Mouse (Mus musculus) testis, adult 2 months (tissue): ENCODE measurements at regions not wholly inside any gene's neighbourhood (a gene's known extent, or its start where the extent isn't known, plus 50 kb on each side); places are given as distances from the start of the nearest gene placed in this dataset.

ENCODE experiments used
- CTCF ChIP-seq: fragments of 200-500 bp; IDR thresholded peaks from 2 replicates; pipeline ENCODE4 v1.5.1; 2012; ENCODE audit warnings: low read depth, mild to moderate bottlenecking, inconsistent platforms, low read length, moderate library complexity; ENCODE audit not compliant: control insufficient read depth, insufficient read depth, insufficient replicate concordance
- POLR2A ChIP-seq: fragments of 200-500 bp; IDR thresholded peaks from 2 replicates; pipeline ENCODE4 v1.6.1; 2012; ENCODE audit warnings: low read depth, mild to moderate bottlenecking, inconsistent platforms, low read length, moderate library complexity; ENCODE audit not compliant: control insufficient read depth

DNA sequence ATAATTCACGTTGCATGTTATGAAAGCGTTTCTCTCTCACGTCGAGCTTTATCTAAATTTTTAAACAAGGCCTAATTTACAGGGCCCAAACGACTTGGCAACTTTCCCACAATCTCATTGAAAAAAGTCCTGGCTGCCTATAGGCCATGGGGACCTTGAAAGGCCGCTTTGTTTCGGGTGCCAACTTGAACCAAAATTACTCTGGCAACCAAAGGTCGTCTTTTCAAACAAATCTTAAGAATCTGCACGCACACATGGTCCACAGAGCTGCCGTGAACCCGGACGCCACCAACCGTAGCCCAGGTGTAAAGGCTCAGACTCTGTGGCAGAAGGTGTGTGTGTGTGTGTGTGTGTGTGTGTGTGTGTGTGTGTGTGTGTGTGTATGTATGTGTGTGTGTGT lies 210.5 kb upstream of the Kazn start:
- TF ChIP-seq CTCF: no peak
- no peak for TF ChIP-seq POLR2A
